Mouse (Mus musculus) lung, adult 2 months (tissue): ENCODE data around the gene Lrrc4b. TPM values are rescaled to one million over a fixed set of nuclear protein-coding genes. Genes with fewer than 3 reads are reported as not detected.

Experiments
- DNase-seq: peaks from one replicate; pipeline ENCODE4 v3.0.0; 2022
- H3K4me1 ChIP-seq: fragments of 200-500 bp; 2 replicates; pipeline ENCODE4 v1.6.1; 2011; ENCODE audit warnings: low read length; ENCODE audit not compliant: control insufficient read depth, insufficient read depth
- H3K4me3 ChIP-seq: fragments of 200-500 bp; replicated peaks from 2 replicates; pipeline ENCODE3; 2011; ENCODE audit warnings: low read depth, mild to moderate bottlenecking, control low read depth, low read length; ENCODE audit errors: extremely low read depth
- CTCF ChIP-seq: fragments of 200-500 bp; IDR thresholded peaks from 2 replicates; pipeline ENCODE4 v1.5.1; 2011; ENCODE audit warnings: mild to moderate bottlenecking, low read length, control low read depth; ENCODE audit not compliant: insufficient read depth
- POLR2A ChIP-seq: fragments of 200-500 bp; IDR thresholded peaks from 2 replicates; pipeline ENCODE4 v1.6.1; 2011; ENCODE audit warnings: low read depth, mild to moderate bottlenecking, control low read depth, low read length, borderline replicate concordance; ENCODE audit errors: extremely low read depth
- WGBS: fragments of 180-500 bp; shearing (Covaris S2); methylation state at CpG from one replicate; pipeline ENCODE4 v1.1.7; 2018; 5-methylcytosine and 5-hydroxymethylcytosine counted together
- polyA plus RNA-seq: library from polyadenylated mRNA; depleted of rRNA; stranded (reverse); fragments of >200 nt; gene quantifications from 2 replicates; pipeline ENCODE4 v1.2.3, GENCODE M21; 2012

Gene Lrrc4b
- polyA plus RNA-seq, 1 experiment: 4.9 TPM

- H3K4me3 ChIP-seq: peak overlapping the region; percentile 65
- H3K4me1 ChIP-seq: peaks cover 13% of the 10 kb centered on the region
- TF ChIP-seq POLR2A (no peak), CTCF (no peak)
- peak; percentile 15 for DNase-seq
- WGBS: 51% methylated on average over 15 of the region's 15 CpGs
Observed at GRCm38 (mm10) chr7:44468644-44469285, 39.9 kb downstream of the Lrrc4b start.

DNA sequence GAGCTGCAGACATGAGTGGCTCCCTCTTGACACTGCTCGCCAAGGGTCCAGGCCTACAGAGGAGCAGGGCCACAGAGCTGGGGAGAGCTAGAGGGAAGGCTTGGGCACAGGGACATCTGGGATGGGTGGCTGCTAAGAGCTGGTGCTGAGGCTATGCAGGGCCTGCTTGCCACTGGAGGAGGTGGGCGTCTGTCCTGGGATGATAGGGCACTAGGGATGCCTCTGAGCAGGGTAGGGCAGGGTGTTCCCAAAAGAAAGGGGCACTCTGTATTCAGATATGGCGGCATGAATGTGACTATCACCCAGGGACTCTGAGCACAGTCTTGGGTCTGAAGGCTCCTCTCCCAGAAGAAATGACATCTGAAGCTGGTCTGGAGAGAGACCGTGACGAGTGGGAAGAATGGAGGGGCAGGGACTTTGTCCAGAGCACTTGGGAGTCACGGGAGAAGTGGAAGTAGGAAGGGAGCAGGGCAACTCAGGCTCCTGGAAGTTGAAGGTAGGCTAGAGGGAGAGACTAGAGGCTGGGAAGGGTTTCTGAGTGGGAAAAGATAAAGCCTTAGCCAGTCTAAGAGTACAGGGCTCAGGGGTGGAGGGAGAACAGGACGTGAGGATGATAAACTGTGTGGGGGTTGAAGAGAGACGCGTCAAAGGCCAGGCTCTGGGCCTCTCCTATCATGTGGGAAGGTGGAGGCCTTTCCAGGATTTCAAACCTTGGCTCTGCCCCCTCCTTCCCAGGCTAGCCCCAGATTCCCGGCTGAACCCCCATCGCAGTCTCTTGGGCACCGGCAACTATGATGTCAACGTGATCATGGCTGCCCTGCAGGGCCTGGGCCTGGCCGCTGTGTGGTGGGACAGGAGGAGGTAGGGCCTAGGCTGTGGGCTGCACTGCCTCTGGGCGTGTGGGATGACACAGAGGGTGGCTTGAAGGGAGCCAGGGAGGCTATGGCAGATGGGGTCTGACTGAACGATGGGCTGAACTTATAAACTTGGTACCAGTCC is 41.2 kb downstream of the Lrrc4b start:
- DNase-seq: no peak
- no peak overlapping the region for H3K4me3 ChIP-seq
- peaks cover 13% of the 10 kb centered on the region for H3K4me1 ChIP-seq
- TF ChIP-seq POLR2A (no peak), CTCF (no peak)
- WGBS: 81% methylated on average over 16 of the region's 16 CpGs

- no peak overlapping the region for H3K4me3 ChIP-seq
- DNase-seq: no peak
- TF ChIP-seq POLR2A (no peak), CTCF (no peak)
- 71% methylated on average over 16 of the region's 16 CpGs for WGBS
- peaks cover 13% of the 10 kb centered on the region for H3K4me1 ChIP-seq
Observed at GRCm38 (mm10) chr7:44470696-44471612, 42.1 kb downstream of the Lrrc4b start.

- TF ChIP-seq CTCF (no peak), POLR2A (peak; percentile 16; the same call in 1 of the 2 replicates)
- Histone ChIP-seq H3K4me1 (peaks cover 13% of the 10 kb centered on the region), H3K4me3 (no peak overlapping the region)
- WGBS: 23% methylated on average over 6 of the region's 6 CpGs
- no peak for DNase-seq
Observed at GRCm38 (mm10) chr7:44471880-44472557, 43.2 kb downstream of the Lrrc4b start.

- 6% methylated on average over 1 of the region's 1 CpGs for WGBS
- DNase-seq: no peak
- Histone ChIP-seq H3K4me3 (no peak overlapping the region), H3K4me1 (peaks cover 13% of the 10 kb centered on the region)
- TF ChIP-seq POLR2A (no peak), CTCF (no peak)
Observed at GRCm38 (mm10) chr7:44472558-44472885, 43.7 kb downstream of the Lrrc4b start.

GRCm38 (mm10) chr7:44472961-44473646 is 44.3 kb downstream of the Lrrc4b start:
- TF ChIP-seq POLR2A: no peak
- TF ChIP-seq CTCF: no peak
- peak; percentile 21 for DNase-seq
- H3K4me1 ChIP-seq: peaks cover 13% of the 10 kb centered on the region
- H3K4me3 ChIP-seq: no peak overlapping the region
- 32% methylated on average over 9 of the region's 9 CpGs for WGBS

- 39% methylated on average over 4 of the region's 4 CpGs for WGBS
- DNase-seq: no peak
- Histone ChIP-seq H3K4me3 (no peak overlapping the region), H3K4me1 (peaks cover 5% of the 10 kb centered on the region; the same call in 1 of the 2 replicates)
- no peak for TF ChIP-seq POLR2A
- TF ChIP-seq CTCF: no peak
Observed at GRCm38 (mm10) chr7:44474419-44474818, 45.6 kb downstream of the Lrrc4b start.

DNA sequence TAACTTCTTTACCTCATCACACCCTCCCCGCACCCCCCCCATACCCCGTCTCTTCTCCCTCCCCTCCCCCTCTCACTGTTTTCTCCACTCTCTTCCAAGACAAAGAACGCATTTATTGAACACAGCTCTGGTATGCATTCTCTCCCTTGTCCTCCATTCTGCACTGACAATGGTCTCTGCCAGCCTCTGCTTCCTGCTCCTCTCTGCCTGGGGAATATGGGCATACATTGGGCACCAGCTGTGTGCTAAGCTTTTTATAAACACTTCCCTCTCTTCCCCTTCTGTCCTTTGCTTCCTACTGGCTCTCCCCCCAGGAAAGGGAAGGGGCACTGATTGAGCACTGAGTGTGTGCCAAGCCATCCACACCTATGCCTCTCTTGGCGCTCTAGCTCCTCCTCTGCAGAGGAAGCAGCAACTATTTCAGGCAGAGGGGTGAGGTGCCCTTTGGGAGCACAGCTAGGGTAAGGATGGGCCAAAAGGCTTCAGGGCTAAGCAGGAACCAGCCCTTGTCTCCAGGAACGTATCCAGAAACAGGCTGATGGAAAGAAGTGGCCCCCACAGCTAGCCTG is 46.3 kb downstream of the Lrrc4b start:
- H3K4me3 ChIP-seq: no peak overlapping the region
- DNase-seq: no peak
- 24% methylated on average over 5 of the region's 5 CpGs for WGBS

More for the DNA sequence above, 46.3 kb downstream of the Lrrc4b start:
- TF ChIP-seq POLR2A (no peak), CTCF (no peak)
- H3K4me1 ChIP-seq: peaks cover 5% of the 10 kb centered on the region; the same call in 1 of the 2 replicates
